Mouse (Mus musculus) thymus, adult 2 months (tissue): ENCODE measurements around the gene St6galnac3.

Source experiments
- CTCF ChIP-seq: fragments of 200-500 bp; IDR thresholded peaks from 2 replicates; pipeline ENCODE4 v1.5.1; 2012; ENCODE audit warnings: mild to moderate bottlenecking, control low read depth, low read length, moderate library complexity, borderline replicate concordance; ENCODE audit not compliant: control insufficient read depth, poor library complexity, insufficient read depth; ENCODE audit errors: extremely low read depth
- POLR2A ChIP-seq: fragments of 200-500 bp; IDR thresholded peaks from 2 replicates; pipeline ENCODE4 v1.6.1; 2012; ENCODE audit warnings: mild to moderate bottlenecking, low read length, control low read depth, moderate library complexity; ENCODE audit not compliant: control insufficient read depth, poor library complexity, insufficient read depth; ENCODE audit errors: extremely low read depth

DNA sequence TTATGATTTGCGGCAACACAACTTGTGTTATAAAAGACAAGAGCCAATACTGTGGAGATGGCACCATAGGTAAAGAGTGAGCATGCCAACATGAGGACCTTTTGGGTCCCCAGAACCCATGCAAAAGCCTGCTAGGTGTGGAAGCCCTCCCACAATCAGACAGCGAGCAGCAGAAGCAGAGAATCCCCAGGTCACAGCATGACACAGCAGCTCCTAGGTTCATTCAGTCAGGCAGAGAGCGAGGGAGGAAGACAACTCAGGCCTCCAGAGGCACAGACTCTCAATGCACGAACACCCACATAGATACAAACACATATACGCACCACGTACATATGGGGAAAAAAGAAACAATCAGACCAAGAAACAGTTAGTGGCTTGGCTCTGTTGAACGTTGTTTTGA is 16.8 kb upstream of the St6galnac3 start:
- TF ChIP-seq CTCF (no peak), POLR2A (no peak)
